Mouse (Mus musculus): ENCODE data around the gene Med4.
"Not testable (repeated sequence)": the region's sequence is repeated elsewhere in the genome, so short reads cannot be mapped to it uniquely, and the experiment has no call there.

Gene Med4

DNA sequence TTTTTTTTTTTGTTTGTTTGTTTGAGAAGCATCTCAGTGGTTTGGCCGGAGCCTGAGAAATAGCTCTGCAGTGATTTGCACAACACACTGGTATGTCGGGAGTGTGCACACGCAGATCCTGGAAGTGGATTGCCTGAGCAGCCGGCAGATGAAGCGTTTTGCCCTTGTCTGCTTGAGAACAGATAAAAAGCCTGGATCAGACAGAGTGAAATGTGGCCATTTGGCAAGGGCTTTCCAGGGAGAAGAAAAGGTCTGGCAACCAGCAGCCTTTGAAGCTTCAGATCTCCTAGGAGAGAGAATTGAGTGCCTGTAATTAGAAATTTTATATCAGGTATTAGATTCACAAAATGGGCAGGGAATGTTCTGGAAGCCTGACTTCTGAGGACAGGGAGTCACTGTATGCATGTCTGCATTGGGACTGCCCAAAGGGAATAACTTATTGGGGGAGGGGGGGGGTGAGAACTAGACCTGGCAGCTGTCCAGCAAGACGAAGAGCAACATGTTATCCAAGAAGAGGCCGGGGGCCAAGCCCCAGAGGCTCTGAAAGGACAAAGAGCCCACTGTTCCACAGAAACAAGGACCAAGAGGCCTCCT is 7.1 kb upstream of the Med4 start:
- no peak for DNase-seq

DNA sequence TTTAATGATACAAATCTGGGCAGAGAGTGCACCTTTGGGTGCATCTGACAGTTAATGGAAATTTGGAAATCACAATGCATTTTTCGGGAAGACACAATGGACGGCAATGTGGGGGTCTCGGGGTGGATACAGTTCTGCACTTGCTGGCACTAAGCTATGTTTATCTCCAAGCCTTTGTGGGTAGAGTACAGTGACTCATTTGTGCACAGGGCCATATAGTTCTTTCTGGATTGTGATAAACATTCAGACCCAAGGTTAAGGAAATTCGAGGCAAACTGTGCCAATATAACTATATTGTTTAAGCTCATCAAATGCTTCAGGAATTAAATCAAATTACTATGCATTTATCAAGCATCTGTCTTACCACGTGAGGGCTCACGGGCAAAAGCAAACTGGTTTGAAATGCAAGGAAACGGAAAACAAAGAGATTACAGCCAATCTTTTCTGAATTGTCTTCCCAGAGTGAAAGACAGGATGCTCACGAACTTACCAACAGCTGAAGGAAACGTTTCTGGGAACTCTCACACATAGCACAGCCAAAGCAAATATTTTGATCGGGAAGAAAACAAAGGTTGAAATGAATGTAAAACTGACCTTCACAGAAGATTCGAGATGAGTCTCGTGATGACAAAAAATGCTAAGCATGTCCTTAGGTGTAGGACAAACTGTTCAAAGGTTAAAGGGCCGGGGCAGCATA is 6.4 kb upstream of the Med4 start:
- no peak for DNase-seq

DNA sequence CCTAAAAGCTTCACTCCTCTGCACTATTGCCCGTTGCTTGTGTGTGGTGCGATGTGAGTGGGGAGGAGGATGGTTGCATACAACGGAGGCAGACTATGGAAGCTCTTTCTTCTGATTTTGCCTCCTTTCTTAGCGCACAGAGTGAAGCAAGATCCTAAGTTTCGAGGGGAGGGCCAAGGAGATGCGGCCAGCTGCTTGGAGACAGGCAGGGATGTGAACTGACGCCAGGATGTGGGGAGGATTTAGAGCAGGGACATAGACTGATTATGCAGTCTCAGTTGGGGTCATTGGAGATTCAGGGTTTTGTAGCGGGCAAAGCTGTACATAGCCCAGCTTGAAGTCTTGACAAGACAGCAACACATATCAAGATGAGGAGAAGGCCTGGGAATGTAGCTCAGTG is 3.5 kb upstream of the Med4 start:
- DNase-seq, result no peak

DNA sequence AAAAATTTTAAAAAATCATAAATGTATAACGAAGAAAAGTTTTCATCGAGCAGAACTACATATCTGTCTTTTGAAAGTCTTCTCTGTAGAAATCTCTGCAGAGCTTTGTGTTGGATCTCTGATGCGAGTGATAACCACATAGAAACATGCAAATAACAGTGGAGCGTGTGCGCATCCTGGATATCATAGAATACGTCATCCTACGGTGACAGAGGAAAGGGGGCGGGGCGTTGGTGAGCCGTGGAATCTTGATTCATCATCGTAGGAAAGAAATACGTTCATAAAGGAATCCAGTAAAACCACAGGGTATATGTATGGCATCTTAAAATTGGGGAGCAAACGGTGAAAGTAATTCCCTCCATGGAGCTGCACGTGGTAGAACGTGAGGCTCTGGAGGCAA is 2.6 kb upstream of the Med4 start:
- no peak for DNase-seq

DNA sequence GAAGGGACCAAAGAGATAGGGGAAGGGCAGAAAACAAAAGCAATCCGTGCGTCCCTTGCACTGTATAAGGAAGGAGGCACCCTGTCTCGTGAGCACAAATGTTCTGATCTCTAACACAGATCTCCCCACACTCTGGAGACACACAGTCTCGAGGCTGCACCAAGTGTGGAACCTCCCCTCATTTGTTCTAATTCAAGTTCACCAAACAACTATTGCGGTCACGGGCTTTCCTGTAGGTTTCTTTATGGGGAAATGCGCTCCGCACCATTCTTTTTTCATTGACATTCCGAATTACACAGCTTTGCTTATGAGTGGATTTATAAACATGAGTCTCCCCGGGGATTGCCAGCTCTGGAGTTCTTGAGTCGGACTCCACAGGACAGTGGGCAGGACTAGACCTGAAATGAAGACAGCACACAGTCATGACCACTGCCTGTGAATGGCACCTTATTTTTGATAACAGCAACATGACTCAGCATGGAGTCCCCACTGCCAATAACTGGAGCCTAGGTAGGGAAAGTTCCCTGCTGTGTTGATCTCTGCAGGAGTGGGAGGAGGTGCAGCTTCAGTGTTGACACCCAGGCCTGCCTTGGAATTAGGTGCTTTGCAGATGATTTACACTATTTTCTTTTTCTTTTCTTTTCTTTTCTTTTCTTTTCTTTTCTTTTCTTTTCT is 2.0 kb upstream of the Med4 start:
- DNase-seq, result no peak

DNA sequence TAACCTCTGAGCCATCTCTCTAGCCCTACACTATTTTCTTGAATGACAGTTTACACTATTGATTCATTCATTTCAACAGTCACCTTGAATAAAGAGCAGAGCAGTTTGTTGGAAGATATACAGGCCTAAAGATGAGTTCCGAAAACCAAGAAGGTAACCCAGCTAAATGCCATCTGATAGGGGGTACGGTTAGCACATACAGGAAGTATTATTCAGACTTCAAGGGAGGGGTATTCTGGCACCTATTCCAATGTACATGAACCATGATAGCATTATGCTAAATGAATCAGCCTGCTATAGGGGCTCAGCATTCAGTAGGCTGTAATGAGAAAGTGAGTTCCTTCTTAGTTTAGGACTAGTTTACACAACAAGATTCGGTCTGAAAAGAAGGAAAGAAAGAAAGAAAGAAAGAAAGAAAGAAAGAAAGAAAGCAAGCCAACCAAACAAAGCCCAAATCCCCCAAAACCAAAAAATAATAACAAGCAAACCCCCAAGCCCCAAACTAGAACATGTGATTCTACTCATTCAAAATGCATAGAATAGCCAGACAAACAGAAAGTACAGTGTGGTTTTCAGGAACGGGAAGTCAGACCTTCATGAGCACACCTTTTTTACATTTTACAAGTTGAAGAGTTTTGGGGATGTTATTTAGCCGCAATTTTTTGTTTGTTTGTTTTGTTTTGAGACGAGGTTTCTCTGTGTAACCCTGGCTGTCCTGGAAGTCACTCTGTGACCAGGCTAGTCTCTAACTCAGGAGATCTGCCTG is 1.0 kb upstream of the Med4 start:
- DNase-seq, result no peak

DNA sequence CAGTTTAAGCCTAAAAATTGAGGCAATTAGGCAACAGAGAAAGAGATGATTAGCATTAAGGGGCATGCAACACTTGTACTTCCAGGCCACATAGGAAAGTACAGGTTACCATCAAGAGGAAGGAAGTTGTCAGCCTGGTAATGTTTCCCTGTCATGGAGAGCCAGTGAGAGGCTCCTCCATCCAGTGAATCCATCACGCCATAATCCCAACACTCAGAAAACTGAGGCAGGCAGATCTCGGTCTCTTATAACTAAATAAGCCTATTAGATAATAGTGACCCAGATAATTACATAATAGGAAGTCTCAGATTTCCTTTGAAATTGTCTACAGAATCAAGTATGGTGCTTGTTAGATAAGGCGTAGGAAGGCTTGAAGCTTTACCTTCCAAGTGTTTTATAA is 14.3 kb downstream of the Med4 start:
- no peak for DNase-seq

DNA sequence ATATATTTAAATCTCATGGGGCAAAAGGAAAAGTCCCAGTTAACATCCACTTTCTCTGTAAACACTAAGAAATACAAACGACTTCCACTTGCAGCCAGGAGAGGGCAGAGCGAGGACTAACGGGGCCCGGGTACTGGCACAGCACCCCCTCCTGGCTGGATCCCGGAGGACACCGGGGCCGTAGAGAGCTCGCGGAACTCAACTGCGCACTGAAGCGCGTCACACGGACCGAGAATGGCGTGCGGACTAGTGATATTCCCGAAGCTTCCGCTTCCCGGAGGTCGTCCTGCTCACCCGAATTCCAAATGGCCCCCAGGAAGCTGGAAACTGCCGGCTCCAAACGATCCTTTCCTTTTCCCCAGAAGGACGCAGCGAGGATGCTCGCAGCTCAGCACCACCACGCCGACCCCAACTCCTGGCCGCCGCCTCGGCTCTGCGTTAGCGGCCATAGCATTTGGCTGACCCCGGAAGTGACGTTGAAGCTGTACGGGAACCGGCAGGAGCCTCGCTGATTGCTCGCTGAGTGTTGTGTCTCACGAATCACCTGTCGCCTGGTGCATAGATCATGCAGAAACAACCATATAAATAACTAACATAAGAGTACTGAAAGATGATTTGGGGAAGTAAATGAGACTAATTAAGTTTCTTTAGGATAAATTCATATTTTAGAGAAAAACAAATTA is 15.1 kb downstream of the Med4 start, which contains the start of gene Sucla2:
Gene Sucla2 (plus strand): TSS at position 554 of the 683 bp plus-strand sequence.
- DNase-seq, result peak; percentile 83 to 92

DNA sequence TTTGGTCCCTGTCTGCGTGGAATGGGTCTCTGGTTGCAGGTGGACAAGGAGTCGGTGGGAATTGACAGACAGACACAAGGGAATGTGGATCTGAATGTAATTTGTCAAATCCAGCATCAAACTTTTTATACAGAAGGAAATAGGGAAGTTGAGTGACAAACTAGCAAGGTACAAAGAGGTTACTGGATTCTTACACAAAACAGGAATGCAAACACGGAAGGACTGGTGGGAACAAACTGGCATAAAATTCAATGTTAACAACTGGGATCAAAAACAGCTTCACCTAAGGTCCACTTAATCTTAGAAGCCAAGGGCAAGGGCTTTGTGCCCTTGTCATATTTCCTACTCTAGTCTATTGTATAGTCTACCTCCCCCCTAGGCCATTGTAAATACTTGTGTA is 18.8 kb downstream of the Med4 start:
- DNase-seq, result not testable (repeated sequence)

DNA sequence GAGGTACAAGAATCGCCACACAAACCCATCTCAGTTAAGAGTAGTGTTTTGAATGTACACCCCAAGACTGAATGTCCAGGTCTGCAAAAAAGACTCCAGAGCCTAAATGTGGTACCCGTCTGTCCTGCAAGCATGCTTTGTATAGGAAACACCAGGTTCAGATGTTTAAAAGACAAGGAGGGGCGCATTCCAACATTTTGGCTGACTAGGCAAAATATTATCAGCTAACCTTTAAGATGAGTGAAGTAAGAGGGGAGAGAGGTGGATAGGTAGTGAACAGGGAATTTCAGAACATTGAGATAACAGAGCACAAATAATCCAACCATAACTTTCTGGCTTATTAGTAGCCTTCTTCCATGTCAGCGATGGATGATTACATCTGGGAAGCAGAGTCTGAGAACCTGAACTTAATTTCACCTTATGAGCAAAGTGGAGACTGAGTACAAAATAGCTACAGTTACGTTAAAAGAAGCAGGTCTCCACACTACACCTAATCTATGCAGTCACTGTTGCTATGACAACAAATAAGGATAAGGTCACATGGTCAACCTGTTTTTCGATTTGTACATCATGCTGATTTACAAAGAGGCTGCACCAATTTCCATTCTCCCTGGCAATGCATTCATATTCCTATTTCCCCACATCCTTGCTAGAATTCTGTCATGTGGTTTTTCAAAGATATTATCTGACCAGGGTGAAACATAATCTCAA is 24.1 kb downstream of the Med4 start:
- DNase-seq, result no peak

DNA sequence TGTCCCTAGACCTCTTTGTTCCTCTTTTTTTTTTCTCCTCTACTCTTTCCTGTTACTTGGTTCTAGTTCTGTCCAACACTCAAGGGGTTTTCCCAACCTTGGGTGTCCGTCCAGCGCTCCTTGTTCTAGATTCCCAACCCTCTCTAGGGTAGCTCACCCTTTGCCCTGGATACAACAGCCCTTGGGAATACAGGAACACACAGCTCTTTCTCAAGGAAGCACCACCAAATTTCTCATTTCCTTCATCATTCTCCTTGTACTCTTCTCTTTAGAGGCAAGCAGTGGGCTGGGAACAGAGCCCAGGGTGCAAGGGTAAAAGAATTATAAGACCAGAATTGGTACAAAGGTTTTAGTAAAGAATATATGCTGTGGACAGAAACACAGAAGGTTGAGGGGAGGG is 25.8 kb downstream of the Med4 start:
- DNase-seq, result no peak

DNA sequence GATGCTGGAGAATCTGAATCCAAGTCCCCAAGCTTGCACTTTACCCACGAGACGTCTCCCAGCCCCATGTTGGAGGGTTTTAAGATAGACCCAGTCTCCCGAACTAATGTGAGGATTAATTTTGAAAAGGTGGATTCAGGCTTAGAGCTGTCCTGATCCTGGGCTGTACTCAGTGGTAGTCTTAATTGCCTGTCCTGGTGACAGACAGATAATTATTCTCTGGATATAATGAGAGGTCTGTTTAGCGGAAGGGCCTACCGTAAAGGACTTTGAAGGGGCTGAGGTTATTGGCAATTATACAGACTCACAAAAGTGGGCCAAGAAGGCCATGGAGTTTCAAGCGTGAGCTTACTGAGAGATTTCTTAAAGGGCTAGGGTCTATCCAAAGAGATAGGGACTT is 34.0 kb downstream of the Med4 start:
- DNase-seq, result no peak

DNA sequence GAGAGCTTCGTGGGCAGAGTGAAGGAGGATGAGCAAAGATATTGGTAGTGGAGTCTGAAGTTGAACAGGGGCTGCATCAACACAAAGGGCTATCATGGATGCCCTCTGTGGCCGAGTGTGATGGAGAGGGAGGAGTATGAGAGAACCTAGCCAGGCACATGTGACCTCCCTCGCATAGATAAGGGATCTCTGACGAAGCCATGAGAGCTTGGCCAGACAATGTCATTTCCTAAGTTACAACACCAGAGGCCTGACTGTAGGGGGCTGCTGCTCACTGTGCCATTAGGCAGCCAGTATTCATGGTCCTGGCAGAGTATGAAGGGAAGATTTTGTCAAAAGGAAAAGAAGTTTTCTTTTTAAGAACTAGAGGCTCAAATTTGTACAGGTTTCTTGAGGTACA is 37.2 kb downstream of the Med4 start:
- no peak for DNase-seq

DNA sequence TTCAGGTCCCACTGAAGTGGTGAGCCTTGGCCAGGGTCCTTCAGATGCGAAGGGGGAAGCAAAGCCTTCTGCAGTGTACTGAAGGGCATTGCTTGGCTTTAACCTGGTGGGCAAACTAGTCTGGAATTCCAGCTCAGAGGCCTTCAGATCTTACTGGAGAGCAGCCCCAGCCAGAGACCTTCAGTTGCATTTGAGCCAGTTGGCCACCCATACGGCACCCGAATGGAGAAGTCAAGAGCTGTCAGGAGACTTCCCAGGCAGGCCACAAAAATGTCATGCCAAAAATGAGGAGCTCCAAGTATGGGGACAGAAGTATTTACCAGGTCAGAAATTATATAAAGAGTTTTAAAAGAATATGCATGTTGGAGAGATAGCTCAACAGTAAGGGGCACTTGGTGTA is 38.2 kb downstream of the Med4 start, which contains the start of gene Nudt15:
Gene Nudt15 (minus strand): TSS at position 192 of the 400 bp plus-strand sequence.
- no peak for DNase-seq

DNA sequence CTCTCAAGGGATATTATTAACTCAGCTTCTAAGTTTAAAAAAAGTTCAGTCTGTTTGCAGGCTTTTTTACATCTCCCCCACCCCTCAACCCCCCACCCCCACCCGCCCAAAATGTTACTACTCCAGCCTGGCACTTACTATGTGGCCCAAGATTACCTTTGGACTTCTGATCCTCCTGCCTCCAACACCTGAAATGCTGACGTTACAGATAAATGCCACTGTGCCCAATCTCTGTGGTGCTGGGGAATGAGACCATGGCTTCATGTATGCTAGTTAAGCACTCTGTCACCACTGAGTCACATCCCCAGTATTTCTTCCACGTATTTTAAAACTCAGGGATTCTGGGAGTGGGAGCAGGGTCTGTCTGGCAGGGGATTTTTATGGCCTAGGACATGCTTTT is 40.5 kb downstream of the Med4 start:
- DNase-seq, result no peak

DNA sequence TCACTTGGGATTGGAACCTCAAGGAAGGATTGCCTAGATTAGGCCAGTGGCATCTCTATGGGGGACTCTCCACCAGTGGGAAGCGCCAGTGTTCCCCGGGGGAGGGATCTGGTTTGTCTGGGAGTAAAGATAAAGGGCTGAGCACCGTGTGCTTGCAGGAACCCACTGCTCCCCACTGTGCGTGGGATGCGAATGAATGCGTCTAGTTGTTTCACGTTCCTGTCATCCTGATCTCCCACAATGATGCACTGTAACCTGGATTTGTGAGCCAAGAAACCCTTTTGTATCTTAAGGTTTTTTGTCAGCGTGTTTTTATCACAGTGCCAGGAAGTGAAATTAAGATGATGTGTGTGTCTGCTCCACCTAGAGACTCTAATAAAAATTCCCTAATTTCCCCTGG is 40.9 kb downstream of the Med4 start:
- no peak for DNase-seq

DNA sequence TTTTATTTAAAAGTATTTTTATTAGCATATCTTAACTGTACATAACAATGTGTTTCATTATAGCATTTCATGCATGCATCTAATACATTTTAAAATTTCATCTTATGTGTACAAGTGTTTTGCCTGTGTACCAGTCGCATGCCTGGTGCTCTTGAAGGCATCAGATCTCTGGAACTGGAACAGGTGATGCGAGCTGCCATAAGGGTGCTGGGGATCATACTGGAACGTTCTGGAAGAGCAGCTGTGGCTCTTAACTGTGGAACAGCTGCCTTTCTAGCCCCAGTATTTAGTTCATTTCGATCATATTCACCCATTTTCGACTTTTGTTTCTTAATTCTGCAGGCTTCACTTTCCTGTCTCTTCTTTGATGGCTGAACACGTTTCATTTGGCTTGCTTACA is 41.3 kb downstream of the Med4 start:
- no peak for DNase-seq

DNA sequence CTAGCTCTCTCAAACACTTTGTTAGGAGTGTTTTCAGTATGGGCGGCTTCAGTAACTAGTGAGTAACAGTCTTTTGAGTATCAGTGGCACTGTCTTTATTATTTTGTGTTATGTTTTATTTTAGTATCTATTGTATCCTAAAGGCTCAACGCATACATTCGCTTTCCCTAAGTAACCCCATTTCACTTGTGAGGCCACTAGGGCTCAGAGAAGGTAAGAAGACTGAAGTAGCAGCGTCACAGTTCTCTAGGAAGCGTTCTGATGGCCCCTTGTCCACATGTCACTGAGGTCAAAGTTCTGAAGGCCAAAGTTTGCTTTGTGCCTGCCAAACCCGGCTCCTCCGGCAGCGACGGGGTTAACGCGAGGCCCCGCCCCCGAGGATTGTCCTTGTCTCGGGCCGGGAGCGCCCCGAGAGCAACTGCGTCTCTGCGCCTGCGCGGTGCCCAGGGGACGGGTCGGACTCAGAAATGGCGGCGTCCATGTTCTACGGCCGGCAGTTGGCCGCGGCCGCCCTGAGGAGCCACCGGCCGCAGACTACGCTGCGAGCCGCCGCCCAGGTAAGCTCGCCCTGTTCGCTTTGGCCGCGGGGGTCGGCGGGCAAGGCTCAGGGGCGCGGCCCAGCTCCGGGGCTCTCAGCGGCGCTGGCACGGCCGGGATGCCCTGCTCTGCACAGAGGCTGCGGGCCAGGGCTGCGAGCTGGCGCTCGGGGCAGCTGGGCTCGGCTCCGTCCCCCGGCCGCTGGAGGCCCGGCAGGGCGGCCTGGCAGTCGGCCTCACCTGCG is 42.7 kb downstream of the Med4 start:
- DNase-seq, result peak; percentile 88 to 97

DNA sequence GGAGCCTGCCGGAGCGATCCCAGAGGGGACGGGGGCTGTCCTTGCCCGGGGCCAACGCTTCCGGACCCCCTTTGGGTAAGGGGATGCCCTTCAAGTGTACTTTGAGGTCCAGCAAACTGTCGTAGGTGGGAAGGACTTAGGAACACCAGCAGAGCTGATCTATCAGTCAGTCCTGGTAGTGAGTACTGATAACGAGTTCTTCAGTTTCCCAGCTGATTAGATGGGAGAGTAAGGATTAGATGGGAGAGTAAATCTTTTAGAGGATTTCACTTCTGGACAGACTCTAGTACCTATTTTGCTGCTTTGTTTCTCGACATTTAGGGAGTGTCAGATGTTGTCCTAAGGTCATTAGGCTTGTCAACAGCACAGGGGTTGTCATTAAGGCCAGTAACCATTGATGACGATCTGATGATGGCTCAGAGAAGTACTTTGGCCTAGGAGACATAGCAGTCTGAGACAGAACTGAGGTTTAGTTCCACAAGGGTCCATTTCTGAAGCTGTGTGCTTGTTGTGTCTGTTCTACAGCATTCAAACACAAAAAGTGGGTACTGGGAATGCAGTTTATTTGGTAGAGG is 43.4 kb downstream of the Med4 start:
- DNase-seq, result no peak

All from spleen, adult 18-20 months (tissue).